Comparison of ENCODE assay signal across 8 mouse cellular contexts in the genomic region with DNA sequence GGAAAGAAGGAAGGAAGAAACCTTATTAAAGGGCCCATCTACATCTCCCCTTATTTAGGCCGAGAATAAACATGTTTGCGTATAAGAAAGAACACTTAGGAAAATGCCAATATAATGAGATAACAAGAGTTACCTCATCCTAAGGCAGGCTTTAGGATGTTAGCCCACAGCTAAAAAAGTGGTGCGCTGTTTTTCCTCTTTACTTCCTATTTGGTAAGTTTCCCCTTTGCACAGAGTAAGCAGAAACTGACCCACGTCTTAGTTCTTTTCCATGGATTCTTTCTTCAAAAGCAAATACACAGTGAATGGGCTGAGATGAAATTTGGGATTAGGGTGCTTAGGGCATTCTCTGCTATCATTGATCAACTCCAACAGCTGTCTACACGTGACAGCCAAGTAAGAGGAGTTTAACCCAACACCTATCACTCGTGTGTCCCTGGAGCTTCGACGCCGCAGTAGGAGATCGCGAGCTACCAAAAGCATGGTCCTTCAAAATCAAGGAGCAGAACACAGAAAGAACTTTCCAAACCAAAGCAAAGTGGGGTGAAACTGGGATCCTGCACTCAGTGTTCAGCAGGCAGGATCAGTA. TPM values are rescaled to one million over a fixed set of nuclear protein-coding genes. Genes with fewer than 3 reads are reported as not detected.
A peak's percentile ranks its signal among the peaks of the same experiment; 100 is the strongest.
DNase-seq lines count a peak whose midpoint lies in the region; ATAC-seq and TF ChIP-seq lines count a peak whose summit lies in the region.

No protein-coding gene starts in this region.

- peak; percentile 7; the same call in 1 of the 2 replicates for ATAC-seq in lung, embryonic 14.5 days (ENCODE audit: insufficient read depth)
- no peak for ATAC-seq in embryonic facial prominence, embryonic 15.5 days (ENCODE audit: insufficient number of reproducible peaks, low FRiP score, low TSS enrichment, low read depth)
- ATAC-seq in intestine, embryonic 16.5 days: no peak; the same call in 1 of the 2 replicates
- no peak for ATAC-seq in neural tube, embryonic 12.5 days (ENCODE audit: low FRiP score, low read depth)

- WGBS in lung, embryonic 14.5 days: 30% methylated on average over 11 of the region's 11 CpGs
- WGBS in embryonic facial prominence, embryonic 15.5 days: 36% methylated on average over 11 of the region's 11 CpGs
- 29% methylated on average over 11 of the region's 11 CpGs for WGBS in intestine, embryonic 16.5 days
- WGBS in neural tube, embryonic 12.5 days: 53% methylated on average over 11 of the region's 11 CpGs

- H3K4me1 ChIP-seq in lung, embryonic 14.5 days (ENCODE audit: insufficient read depth): 0 out of 2 replicates have a peak, but pooled peaks cover 4% of the 10 kb centered on the region
- 0 out of 2 replicates have a peak, but pooled peaks cover 6% of the 10 kb centered on the region for H3K4me1 ChIP-seq in embryonic facial prominence, embryonic 15.5 days
- H3K4me1 ChIP-seq in intestine, embryonic 16.5 days (ENCODE audit: control insufficient read depth, insufficient read depth, low read length): no peaks in the 10 kb centered on the region; the same call in 1 of the 2 replicates
- H3K4me1 ChIP-seq in neural tube, embryonic 12.5 days: peaks cover 9% of the 10 kb centered on the region; the same call in 1 of the 2 replicates

- no peaks in the 10 kb centered on the region for H3K9me3 ChIP-seq in lung, embryonic 14.5 days (ENCODE audit: low read depth, low read length)
- H3K9me3 ChIP-seq in embryonic facial prominence, embryonic 15.5 days (replicated peaks): no peaks in the 10 kb centered on the region
- no peaks in the 10 kb centered on the region for H3K9me3 ChIP-seq in intestine, embryonic 16.5 days (ENCODE audit: control insufficient read depth, low read length)
- H3K9me3 ChIP-seq in neural tube, embryonic 12.5 days: no peaks in the 10 kb centered on the region

- H3K4me2 ChIP-seq in lung, embryonic 14.5 days: peak overlapping the region; percentile 84
- H3K4me2 ChIP-seq in embryonic facial prominence, embryonic 15.5 days (replicated peaks): peak overlapping the region; percentile 81
- peak overlapping the region; percentile 96 for H3K4me2 ChIP-seq in intestine, embryonic 16.5 days (ENCODE audit: low read depth, low read length)
- peak overlapping the region; percentile 78 for H3K4me2 ChIP-seq in neural tube, embryonic 12.5 days (replicated peaks)

- peak overlapping the region; percentile 46 for H3K4me3 ChIP-seq in lung, embryonic 14.5 days (ENCODE audit: low read depth, low read length)
- peak overlapping the region; percentile 52 for H3K4me3 ChIP-seq in embryonic facial prominence, embryonic 15.5 days (replicated peaks)
- H3K4me3 ChIP-seq in intestine, embryonic 16.5 days (ENCODE audit: low read length): peak overlapping the region; percentile 62
- H3K4me3 ChIP-seq in neural tube, embryonic 12.5 days: peak overlapping the region; percentile 37

- no peak overlapping the region for H3K27ac ChIP-seq in lung, embryonic 14.5 days (ENCODE audit: low read depth)
- H3K27ac ChIP-seq in embryonic facial prominence, embryonic 15.5 days (replicated peaks): peak overlapping the region; percentile 61; the same call in 1 of the 2 replicates
- H3K27ac ChIP-seq in intestine, embryonic 16.5 days (ENCODE audit: low read length): peak overlapping the region; percentile 68; the same call in 1 of the 2 replicates
- no peak overlapping the region for H3K27ac ChIP-seq in neural tube, embryonic 12.5 days

- intact Hi-C loops in left cerebral cortex, postnatal 36 days (cut with DNase I): no loop called here

- no peak for TF ChIP-seq CTCF in lung, embryonic 14.5 days (IDR thresholded peaks at IDR 0.05; ENCODE audit: low read depth)

- DNase-seq in lung, embryonic 14.5 days: no peak
- no peak for DNase-seq in lung, postnatal 25 days (ENCODE audit: low spot score)
- DNase-seq in gastrocnemius, postnatal 4 days (ENCODE audit: low spot score in 2 of 2): no peak
- no peak for DNase-seq in kidney, postnatal 14 days
- no peak for DNase-seq in left cerebral cortex, postnatal 36 days (ENCODE audit: low spot score in 2 of 2)

- H3K27me3 ChIP-seq in lung, embryonic 14.5 days (ENCODE audit: insufficient read depth, low read length): no peaks in the 10 kb centered on the region
- H3K27me3 ChIP-seq in embryonic facial prominence, embryonic 15.5 days: no peaks in the 10 kb centered on the region
- no peaks in the 10 kb centered on the region for H3K27me3 ChIP-seq in intestine, embryonic 16.5 days (replicated peaks; ENCODE audit: control insufficient read depth, insufficient read depth, low read length)
- H3K27me3 ChIP-seq in neural tube, embryonic 12.5 days (replicated peaks): no peaks in the 10 kb centered on the region; the same call in 1 of the 2 replicates

- peak overlapping the region; percentile 62 for H3K9ac ChIP-seq in lung, embryonic 14.5 days
- H3K9ac ChIP-seq in embryonic facial prominence, embryonic 15.5 days: 0 out of 2 replicates have a peak overlapping the region, but pooled peaks have one; percentile 23
- peak overlapping the region; percentile 73 for H3K9ac ChIP-seq in intestine, embryonic 16.5 days (ENCODE audit: low read depth, low read length)
- H3K9ac ChIP-seq in neural tube, embryonic 12.5 days: peak overlapping the region; percentile 44; the same call in 1 of the 2 replicates

- H3K36me3 ChIP-seq in lung, embryonic 14.5 days (ENCODE audit: insufficient read depth): no peaks in the 10 kb centered on the region
- H3K36me3 ChIP-seq in embryonic facial prominence, embryonic 15.5 days: no peaks in the 10 kb centered on the region
- H3K36me3 ChIP-seq in intestine, embryonic 16.5 days (ENCODE audit: control insufficient read depth, insufficient read depth, low read length): no peaks in the 10 kb centered on the region
- no peaks in the 10 kb centered on the region for H3K36me3 ChIP-seq in neural tube, embryonic 12.5 days

RNA-seq across cellular contexts. Expression of a gene that starts 7.6 kb away (rescaled TPM):
- polyA plus RNA-seq in lung, embryonic 14.5 days (2014; fragmentation: Nextera tagmentation; extraction: Ambion mirVana): 42.3 and 42.8 TPM in 2 replicates
- 20.5 and 21.8 TPM in 2 replicates for polyA plus RNA-seq in embryonic facial prominence, embryonic 15.5 days (2015; fragmentation: Nextera tagmentation; extraction: Ambion mirVana)
- polyA plus RNA-seq in intestine, embryonic 16.5 days (2015; fragmentation: Nextera tagmentation; extraction: Ambion mirVana): 12.1 and 14.5 TPM in 2 replicates
- 31.3 and 39.3 TPM in 2 replicates for polyA plus RNA-seq in neural tube, embryonic 12.5 days (2016; fragmentation: Nextera tagmentation; extraction: Ambion mirVana)
- 10 to 100 TPM; 51.6 to 66.3 TPM for total RNA-seq in gastrocnemius, postnatal 4 days (2021)
- 10 to 100 TPM; 47.2 to 56.9 TPM for total RNA-seq in left cerebral cortex, postnatal 36 days (2021)

Comparison
In these comparisons a context has a peak if more than half of its experiments do, and no peak if none do; other contexts are left out.
1. H3K27ac ChIP-seq: peak in embryonic facial prominence, embryonic 15.5 days (single experiment) and intestine, embryonic 16.5 days (single experiment); none in lung, embryonic 14.5 days (single experiment) and neural tube, embryonic 12.5 days (single experiment).
2. H3K9ac ChIP-seq: peak in every context shown above with its lines; median percentile 73 in intestine, embryonic 16.5 days; 62 in lung, embryonic 14.5 days; 44 in neural tube, embryonic 12.5 days; 23 in embryonic facial prominence, embryonic 15.5 days.
3. Peak in every context shown above with its lines, with median percentiles within 50 percentile points of each other: H3K4me2 ChIP-seq and H3K4me3 ChIP-seq.